Mouse (Mus musculus) kidney, postnatal 0 days (tissue): ENCODE data around the gene Slc26a8. TPM values are rescaled to one million over a fixed set of nuclear protein-coding genes. Genes with fewer than 3 reads are reported as not detected.
"Not testable (repeated sequence)": the region's sequence is repeated elsewhere in the genome, so short reads cannot be mapped to it uniquely, and the experiment has no call there.

Source experiments
- ATAC-seq: fragments of 200-750 bp; cut with Nextera tagmentation; replicated peaks from 2 replicates; pipeline ENCODE4 v1.8.0; 2017; ENCODE audit warnings: low read depth, moderate number of reproducible peaks, moderate TSS enrichment, moderate library complexity; ENCODE audit not compliant: low FRiP score
- DNase-seq: peaks from one replicate; pipeline ENCODE4 v3.0.0-alpha.2; 2016; ENCODE audit warnings: low spot score
- H3K27ac ChIP-seq: fragments of 300-500 bp; sonication (generic); 2 replicates; pipeline ENCODE4 v1.5.1; 2014; ENCODE audit warnings: mild to moderate bottlenecking
- H3K27me3 ChIP-seq: fragments of 300-500 bp; sonication (generic); 2 replicates; pipeline ENCODE4 v1.6.1; 2014; ENCODE audit warnings: low read length, mixed read lengths; ENCODE audit not compliant: insufficient read depth
- H3K36me3 ChIP-seq: fragments of 300-500 bp; sonication (generic); 2 replicates; pipeline ENCODE4 v1.6.1; 2014; ENCODE audit warnings: low read length, mixed read lengths; ENCODE audit not compliant: insufficient read depth
- H3K4me1 ChIP-seq: fragments of 300-500 bp; sonication (generic); replicated peaks from 2 replicates; pipeline ENCODE4 v1.6.1; 2014; ENCODE audit warnings: antibody characterized with exemption, low read length, mixed read lengths; ENCODE audit not compliant: insufficient read depth
- H3K4me2 ChIP-seq: fragments of 300-500 bp; sonication (generic); 2 replicates; pipeline ENCODE4 v1.6.1; 2014; ENCODE audit warnings: mild to moderate bottlenecking, low read length, moderate library complexity, mixed read lengths
- H3K4me3 ChIP-seq: fragments of 300-500 bp; sonication (generic); replicated peaks from 2 replicates; pipeline ENCODE4 v1.5.1; 2014; ENCODE audit warnings: low read depth, low read length
- H3K9ac ChIP-seq: fragments of 300-500 bp; sonication (generic); 2 replicates; pipeline ENCODE4 v1.6.1; 2014; ENCODE audit warnings: low read depth, low read length
- H3K9me3 ChIP-seq: fragments of 300-500 bp; sonication (generic); replicated peaks from 2 replicates; pipeline ENCODE4 v1.6.1; 2016; ENCODE audit warnings: low read length, inconsistent platforms, mixed read lengths
- CTCF ChIP-seq: IDR thresholded peaks from 2 replicates; pipeline ENCODE4 v1.5.1; 2016; ENCODE audit warnings: antibody characterized with exemption, low read depth, mild to moderate bottlenecking, moderate library complexity
- WGBS: fragments of 180-500 bp; shearing (Covaris S2); extraction: QIAGEN DNeasy Blood & Tissue Kit; methylation state at CpG from one replicate; pipeline ENCODE4 v1.1.7; 2014; 5-methylcytosine and 5-hydroxymethylcytosine counted together
- polyA plus RNA-seq: library from polyadenylated mRNA; unstranded; fragments of >200 nt; fragmentation: Nextera tagmentation; extraction: Ambion mirVana; gene quantifications from 2 replicates; pipeline ENCODE4 v1.2.1, GENCODE M21; 2015

The Slc26a8 gene
- 0.56 and 0.76 TPM in 2 replicates for polyA plus RNA-seq

DNA sequence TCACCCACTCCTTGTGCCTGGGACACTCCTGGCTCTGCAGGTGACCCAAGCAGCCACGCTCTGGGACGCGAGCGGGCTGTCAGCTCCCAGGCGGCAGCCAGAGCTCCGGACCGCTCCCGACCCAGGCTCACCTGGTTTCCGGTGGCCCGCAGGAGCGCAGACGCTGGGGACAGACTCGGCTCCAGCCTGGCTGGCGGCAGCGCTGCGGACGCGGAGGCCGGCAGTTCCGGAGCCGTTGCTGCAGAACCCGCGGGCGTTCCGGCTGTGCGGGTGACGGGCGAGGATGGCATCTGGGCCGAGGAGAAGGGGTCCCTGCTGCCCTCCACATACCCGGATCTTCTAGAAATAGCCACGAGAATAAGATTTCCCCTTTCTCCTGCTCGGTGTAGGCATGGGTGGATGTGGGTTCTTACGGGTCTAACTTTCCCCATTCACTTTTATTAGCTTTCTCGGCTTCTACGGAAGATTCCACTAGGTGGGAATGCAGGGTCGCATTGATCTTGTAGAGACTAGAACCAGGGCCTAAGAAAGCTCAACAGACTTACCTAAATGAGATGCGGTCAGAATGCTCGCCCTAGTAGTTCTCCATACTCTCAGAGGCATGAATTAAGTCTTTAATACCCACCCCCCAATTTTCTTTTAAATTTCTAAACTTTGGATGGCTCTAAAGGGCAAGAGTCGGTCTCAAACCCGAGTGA, at the start of gene Slc26a8:
Slc26a8 (minus strand) TSS at position 648 of the 698 bp plus-strand sequence.
- H3K27ac ChIP-seq, result peak within 1 kb of the TSS; percentile 98
- H3K9me3 ChIP-seq, result no peaks in the 10 kb centered on the region
- ATAC-seq (no peak), DNase-seq (no peak)
- H3K4me2 ChIP-seq, result peak within 1 kb of the TSS; percentile 79
- H3K27me3 ChIP-seq, result no peaks in the 10 kb centered on the region
- H3K9ac ChIP-seq, result peak within 1 kb of the TSS; percentile 60
- peaks cover 16% of the 10 kb centered on the region for H3K4me1 ChIP-seq
- 9% methylated on average over 40 of the region's 40 CpGs for WGBS
- H3K36me3 ChIP-seq, result no peaks in the 10 kb centered on the region
- H3K4me3 ChIP-seq, result peak within 1 kb of the TSS; percentile 96
- TF ChIP-seq CTCF, result no peak

DNA sequence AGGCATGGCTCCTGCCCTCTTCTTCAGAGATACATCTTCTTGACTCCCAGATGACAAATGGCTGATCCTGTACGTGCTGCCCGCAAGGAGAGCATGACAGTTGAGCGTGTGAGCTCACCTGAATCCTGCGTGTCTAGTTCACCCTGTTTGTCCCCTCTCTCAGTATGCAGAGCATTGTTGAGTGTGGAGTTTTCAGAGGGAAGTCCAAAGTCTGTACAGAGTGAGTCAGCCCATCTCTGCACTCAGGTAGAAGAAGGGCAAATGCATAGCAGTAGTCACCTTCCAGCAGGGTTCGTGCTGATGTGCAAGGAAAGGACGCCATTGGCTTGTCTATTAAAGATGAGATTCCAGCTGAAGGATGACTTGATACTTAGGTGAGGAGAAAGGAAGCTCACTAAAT, 49.2 kb upstream of the Slc26a8 start:
- no peak for TF ChIP-seq CTCF
- Histone ChIP-seq H3K4me2 (no peak overlapping the region), H3K27ac (no peak overlapping the region), H3K36me3 (peaks cover 50% of the 10 kb centered on the region), H3K4me1 (no peaks in the 10 kb centered on the region), H3K9me3 (no peaks in the 10 kb centered on the region), H3K4me3 (no peak overlapping the region), H3K9ac (no peak overlapping the region), H3K27me3 (no peaks in the 10 kb centered on the region)
- ATAC-seq, result peak; percentile 59; the same call in 1 of the 2 replicates
- DNase-seq, result peak; percentile 5
- 91% methylated on average over 6 of the region's 6 CpGs for WGBS

DNA sequence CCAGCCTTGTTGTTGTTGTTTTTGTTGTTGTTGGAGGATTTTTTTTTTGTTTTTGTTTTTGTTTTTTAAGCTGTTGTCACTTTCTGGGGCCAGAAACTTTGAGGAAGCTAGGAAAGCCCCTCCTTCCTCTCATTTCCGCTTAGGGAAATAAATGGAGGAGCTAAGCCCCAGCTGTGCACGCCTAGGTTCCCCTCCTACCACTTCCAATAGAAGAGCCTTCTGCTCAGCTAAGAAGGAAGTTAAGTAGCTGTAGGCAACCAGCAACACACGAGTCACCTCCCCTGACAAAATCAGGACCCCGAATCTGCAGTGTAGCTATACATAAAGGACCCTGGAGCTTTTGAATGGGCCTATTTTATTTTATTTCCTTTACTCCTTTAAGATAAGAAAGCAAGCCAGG, 47.9 kb upstream of the Slc26a8 start:
- Histone ChIP-seq H3K4me3 (no peak overlapping the region), H3K4me1 (no peaks in the 10 kb centered on the region), H3K27ac (no peak overlapping the region), H3K4me2 (no peak overlapping the region), H3K36me3 (peaks cover 38% of the 10 kb centered on the region), H3K9ac (no peak overlapping the region), H3K9me3 (no peaks in the 10 kb centered on the region), H3K27me3 (no peaks in the 10 kb centered on the region)
- ATAC-seq, result no peak
- no peak for DNase-seq
- 87% methylated on average over 4 of the region's 4 CpGs for WGBS
- no peak for TF ChIP-seq CTCF

GRCm38 (mm10) chr17:28736486-28736885, 46.5 kb upstream of the Slc26a8 start:
- H3K36me3 ChIP-seq, result peaks cover 39% of the 10 kb centered on the region

GRCm38 (mm10) chr17:28735317-28736105, 45.5 kb upstream of the Slc26a8 start:
- Histone ChIP-seq H3K27ac (no peak overlapping the region), H3K36me3 (peaks cover 39% of the 10 kb centered on the region), H3K4me2 (no peak overlapping the region), H3K9me3 (no peaks in the 10 kb centered on the region), H3K27me3 (no peaks in the 10 kb centered on the region), H3K4me3 (no peak overlapping the region), H3K9ac (no peak overlapping the region), H3K4me1 (no peaks in the 10 kb centered on the region)
- TF ChIP-seq CTCF, result no peak
- ATAC-seq (no peak), DNase-seq (no peak)
- WGBS, result 89% methylated on average over 6 of the region's 6 CpGs

More at GRCm38 (mm10) chr17:28736486-28736885, 46.5 kb upstream of the Slc26a8 start:
- H3K27ac ChIP-seq, result no peak overlapping the region
- ATAC-seq (no peak), DNase-seq (no peak)
- no peak overlapping the region for H3K4me3 ChIP-seq
- 77% methylated on average over 4 of the region's 4 CpGs for WGBS
- no peak overlapping the region for H3K4me2 ChIP-seq
- no peaks in the 10 kb centered on the region for H3K4me1 ChIP-seq
- TF ChIP-seq CTCF, result no peak
- H3K27me3 ChIP-seq, result no peaks in the 10 kb centered on the region
- H3K9ac ChIP-seq, result no peak overlapping the region
- no peaks in the 10 kb centered on the region for H3K9me3 ChIP-seq

DNA sequence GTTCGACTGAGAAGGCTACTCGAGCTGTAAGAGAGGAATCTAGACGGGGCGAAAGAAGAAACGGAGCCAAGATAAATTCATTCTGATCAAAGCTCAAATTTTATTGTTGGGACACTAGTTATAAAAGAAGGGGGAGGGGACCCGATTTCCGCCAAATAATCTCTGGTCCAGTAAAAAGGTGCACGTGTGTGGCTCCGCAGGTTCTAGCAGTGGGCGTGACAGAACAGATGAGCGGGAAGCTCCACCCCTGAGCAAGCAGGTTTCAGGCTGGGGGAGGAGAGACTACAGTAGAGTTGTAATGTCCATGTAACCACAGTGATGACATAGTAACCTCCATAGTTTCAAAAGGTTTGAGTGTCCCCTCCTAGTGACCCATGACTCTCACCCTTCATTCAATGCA, 37.5 kb upstream of the Slc26a8 start:
- H3K27ac ChIP-seq, H3K4me3 ChIP-seq, DNase-seq, H3K27me3 ChIP-seq, H3K9me3 ChIP-seq, H3K4me2 ChIP-seq, ATAC-seq, H3K4me1 ChIP-seq, H3K9ac ChIP-seq: not testable (repeated sequence)
- peaks cover 57% of the 10 kb centered on the region for H3K36me3 ChIP-seq
- 87% methylated on average over 11 of the region's 11 CpGs for WGBS
